Mouse (Mus musculus): ENCODE results near the gene Dnaaf5.

- TF ChIP-seq CTCF (conservative IDR thresholded peaks at IDR 0.05; ENCODE audit: low read length): no peak
- no peak for TF ChIP-seq NANOG (IDR thresholded peaks at IDR 0.05; ENCODE audit: borderline replicate concordance, low read length)
- TF ChIP-seq POU5F1 (IDR thresholded peaks at IDR 0.05; ENCODE audit: borderline replicate concordance, low read length): no peak
These were observed 24.8 kb downstream of the Dnaaf5 start for GRCm38 (mm10) chr5:139174556-139175547.
